Mouse (Mus musculus) MEL (cell line): Measurements from ENCODE around the gene Gns.

Experiments
- JUND ChIP-seq: IDR thresholded peaks from 2 replicates; pipeline ENCODE4 v1.6.1; 2011; ENCODE audit warnings: low read depth, mild to moderate bottlenecking, improper control_type of control experiment, low read length
- ZC3H11A ChIP-seq: IDR thresholded peaks from 2 replicates; pipeline ENCODE4 v1.6.1; 2012; ENCODE audit warnings: low read depth, mild to moderate bottlenecking, inconsistent platforms, low read length, improper control_type of control experiment

DNA sequence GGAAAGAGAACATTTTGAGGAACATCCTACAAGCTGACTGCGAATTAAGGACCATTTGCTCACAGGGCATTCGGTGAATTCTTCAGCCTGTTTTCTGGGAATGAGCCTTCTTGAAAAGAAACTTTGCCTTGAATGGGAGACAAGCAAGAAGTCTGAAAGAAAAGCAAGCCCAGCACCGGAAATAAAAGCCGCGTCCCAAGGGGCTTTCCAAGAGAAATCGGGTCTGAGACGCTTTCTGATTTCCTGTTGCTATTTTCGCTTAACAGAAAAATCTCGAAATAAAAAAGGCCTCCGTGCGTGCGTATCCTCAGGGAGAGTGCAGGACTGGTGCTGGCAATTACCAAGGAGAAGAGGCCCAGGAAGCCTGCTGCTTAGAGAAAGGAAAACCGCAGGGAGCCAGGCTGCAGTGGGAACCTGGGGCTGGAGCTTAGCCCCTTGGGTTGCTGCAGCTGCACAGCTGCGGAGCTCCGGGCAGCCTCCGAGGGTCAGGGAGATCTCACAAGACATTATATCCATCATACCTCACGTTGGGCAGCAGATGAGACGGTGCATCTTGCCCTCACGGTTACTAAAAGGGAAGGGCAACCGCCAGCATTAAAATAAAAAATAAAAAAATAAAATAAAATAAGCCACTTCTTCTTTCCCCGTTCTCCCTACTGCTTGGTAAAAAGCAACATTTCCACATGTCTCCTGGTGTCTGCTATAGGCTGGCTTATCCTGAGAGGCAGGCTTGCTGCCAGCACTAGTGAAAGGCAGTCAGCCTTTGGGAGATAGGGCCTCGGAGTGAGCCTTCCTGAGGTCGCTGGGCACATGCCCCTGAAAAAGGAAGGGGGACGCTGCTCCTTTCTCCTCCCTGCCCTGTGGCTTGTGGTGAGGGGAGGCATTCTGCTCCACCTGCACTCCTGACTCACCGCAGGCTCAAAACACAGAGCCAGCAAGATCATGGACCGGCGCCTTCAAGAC is 49.3 kb upstream of the Gns start:
- no peak for TF ChIP-seq ZC3H11A
- no peak for TF ChIP-seq JUND
